Mouse (Mus musculus) kidney, embryonic 16.5 days (tissue): ENCODE measurements around the gene Mpp3. TPM values are rescaled to one million over a fixed set of nuclear protein-coding genes. Genes with fewer than 3 reads are reported as not detected.

Source experiments
- polyA plus RNA-seq: library from polyadenylated mRNA; unstranded; fragments of >200 nt; fragmentation: Nextera tagmentation; extraction: Ambion mirVana; gene quantifications from 2 replicates; pipeline ENCODE4 v1.2.1, GENCODE M21; 2015

Mpp3 gene
- polyA plus RNA-seq, 1 experiment from 2014 or later: 7.2 TPM

Other genes with a start within 250 kb of the Mpp3 start
- 51.0 and 63.2 TPM in 2 replicates for gene Etv4, start 243.1 kb downstream of the Mpp3 start, polyA plus RNA-seq
- gene Meox1, start 134.1 kb downstream of the Mpp3 start, polyA plus RNA-seq: 15.2 and 15.5 TPM in 2 replicates
- gene Sost, start 61.4 kb downstream of the Mpp3 start, polyA plus RNA-seq: 0.76 and 0.80 TPM in 2 replicates
- not detected in 2 replicates for gene Cfap97d1, start 44.2 kb downstream of the Mpp3 start, polyA plus RNA-seq
- 39.6 and 39.7 TPM in 2 replicates for gene Dusp3, start 41.4 kb downstream of the Mpp3 start, polyA plus RNA-seq
- 1.3 and 1.8 TPM in 2 replicates for gene Cd300lg, start 13.0 kb upstream of the Mpp3 start, polyA plus RNA-seq
- gene Mpp2, start 60.1 kb upstream of the Mpp3 start, polyA plus RNA-seq: 14.4 and 16.4 TPM in 2 replicates
- not detected in 2 replicates for gene Ppy, start 72.9 kb upstream of the Mpp3 start, polyA plus RNA-seq
- not detected in 2 replicates for gene Pyy, start 79.4 kb upstream of the Mpp3 start, polyA plus RNA-seq
- 0.10 and 0.17 TPM in 2 replicates for gene Nags, start 117.1 kb upstream of the Mpp3 start, polyA plus RNA-seq
- 42.7 and 43.1 TPM in 2 replicates for gene Tmem101, start 127.9 kb upstream of the Mpp3 start, polyA plus RNA-seq
- 90.2 and 108 TPM in 2 replicates for gene Lsm12, start 156.8 kb upstream of the Mpp3 start, polyA plus RNA-seq
- gene G6pc3, start 161.2 kb upstream of the Mpp3 start, polyA plus RNA-seq: 46.0 and 49.9 TPM in 2 replicates
- 51.5 and 59.8 TPM in 2 replicates for gene Hdac5, start 201.7 kb upstream of the Mpp3 start, polyA plus RNA-seq
- 21.2 and 24.6 TPM in 2 replicates for gene BC030867, start 220.4 kb upstream of the Mpp3 start, polyA plus RNA-seq
- not detected in 2 replicates for gene Asb16, start 240.3 kb upstream of the Mpp3 start, polyA plus RNA-seq